Mouse (Mus musculus) cerebellum, adult 2 months (tissue): Measurements from ENCODE around the gene Grid2. TPM values are rescaled to one million over a fixed set of nuclear protein-coding genes. Genes with fewer than 3 reads are reported as not detected.

Experiments used
- DNase-seq, 2 experiments: peaks; one replicate each; pipeline ENCODE4 v3.0.0; 2021
- H3K27ac ChIP-seq: fragments of 200-500 bp; 2 replicates; pipeline ENCODE4 v1.5.1; 2012; ENCODE audit warnings: low read length, control low read depth, inconsistent platforms; ENCODE audit not compliant: insufficient read depth
- H3K27me3 ChIP-seq: fragments of 200-500 bp; 2 replicates; pipeline ENCODE4 v1.6.1; 2012; ENCODE audit warnings: inconsistent platforms, mild to moderate bottlenecking, low read length, moderate library complexity; ENCODE audit not compliant: control insufficient read depth, insufficient read depth
- H3K4me1 ChIP-seq: fragments of 200-500 bp; 2 replicates; pipeline ENCODE4 v1.6.1; 2011; ENCODE audit warnings: low read length; ENCODE audit not compliant: control insufficient read depth, insufficient read depth
- H3K4me3 ChIP-seq: fragments of 200-500 bp; replicated peaks from 2 replicates; pipeline ENCODE3; 2011; ENCODE audit warnings: mild to moderate bottlenecking, low read depth, low read length, control low read depth; ENCODE audit not compliant: insufficient read depth
- CTCF ChIP-seq: fragments of 200-500 bp; IDR thresholded peaks from 2 replicates; pipeline ENCODE4 v1.5.1; 2011; ENCODE audit warnings: low read depth, mild to moderate bottlenecking, control low read depth, low read length, moderate library complexity, borderline replicate concordance; ENCODE audit not compliant: insufficient read depth
- POLR2A ChIP-seq: fragments of 200-500 bp; IDR thresholded peaks from 2 replicates; pipeline ENCODE4 v1.6.1; 2011; ENCODE audit warnings: low read length, control low read depth, borderline replicate concordance; ENCODE audit not compliant: insufficient read depth
- WGBS: fragments of 180-500 bp; shearing (Covaris S2); methylation state at CpG from one replicate; pipeline ENCODE4 v1.1.7; 2018; 5-methylcytosine and 5-hydroxymethylcytosine counted together
- polyA plus RNA-seq: library from polyadenylated mRNA; depleted of rRNA; stranded (reverse); fragments of >200 nt; gene quantifications from 2 replicates; pipeline ENCODE4 v1.2.3, GENCODE M21; 2012

Gene Grid2
- polyA plus RNA-seq, 1 experiment = 76.4 TPM

- no peaks in the 10 kb centered on the region for H3K4me1 ChIP-seq
- no peaks in the 10 kb centered on the region for H3K27me3 ChIP-seq
- no peak for DNase-seq
- no peak for TF ChIP-seq CTCF
- TF ChIP-seq POLR2A = no peak
- 81% methylated on average over 3 of the region's 3 CpGs for WGBS
- no peak overlapping the region for H3K4me3 ChIP-seq
- H3K27ac ChIP-seq = no peak overlapping the region
These were observed 621.5 kb downstream of the Grid2 start for GRCm38 (mm10) chr6:63877088-63877764.

GRCm38 (mm10) chr6:63877765-63878345 lies 622.2 kb downstream of the Grid2 start:
- H3K27ac ChIP-seq = no peak overlapping the region
- WGBS = 66% methylated on average over 6 of the region's 6 CpGs

GRCm38 (mm10) chr6:63894714-63895113 lies 639.0 kb downstream of the Grid2 start:
- Histone ChIP-seq H3K27me3 (no peaks in the 10 kb centered on the region), H3K4me3 (no peak overlapping the region), H3K4me1 (no peaks in the 10 kb centered on the region), H3K27ac (no peak overlapping the region)
- 21% methylated on average over 3 of the region's 3 CpGs for WGBS
- no peak for DNase-seq
- no peak for TF ChIP-seq CTCF
- no peak for TF ChIP-seq POLR2A

More at GRCm38 (mm10) chr6:63877765-63878345, 622.2 kb downstream of the Grid2 start:
- H3K4me3 ChIP-seq = no peak overlapping the region
- H3K27me3 ChIP-seq = no peaks in the 10 kb centered on the region
- no peaks in the 10 kb centered on the region for H3K4me1 ChIP-seq
- TF ChIP-seq POLR2A (no peak), CTCF (no peak)
- DNase-seq = no peak

GRCm38 (mm10) chr6:63898171-63898570 lies 642.5 kb downstream of the Grid2 start:
- H3K4me1 ChIP-seq = no peaks in the 10 kb centered on the region
- no peaks in the 10 kb centered on the region for H3K27me3 ChIP-seq
- H3K27ac ChIP-seq = no peak overlapping the region
- TF ChIP-seq CTCF (no peak), POLR2A (no peak)
- no peak for DNase-seq
- WGBS = 97% methylated on average over 2 of the region's 2 CpGs
- H3K4me3 ChIP-seq = no peak overlapping the region

GRCm38 (mm10) chr6:63917035-63917570 lies 661.4 kb downstream of the Grid2 start:
- WGBS = 38% methylated on average over 6 of the region's 6 CpGs
- no peaks in the 10 kb centered on the region for H3K27me3 ChIP-seq
- no peaks in the 10 kb centered on the region for H3K4me1 ChIP-seq
- no peak overlapping the region for H3K27ac ChIP-seq
- no peak for TF ChIP-seq CTCF
- TF ChIP-seq POLR2A = no peak
- no peak for DNase-seq
- H3K4me3 ChIP-seq = no peak overlapping the region

GRCm38 (mm10) chr6:63921951-63922350 lies 666.3 kb downstream of the Grid2 start:
- no peak for TF ChIP-seq CTCF
- no peak for TF ChIP-seq POLR2A
- no peak for DNase-seq
- H3K27ac ChIP-seq = no peak overlapping the region
- H3K4me1 ChIP-seq = no peaks in the 10 kb centered on the region
- H3K27me3 ChIP-seq = no peaks in the 10 kb centered on the region
- no peak overlapping the region for H3K4me3 ChIP-seq
- WGBS = 97% methylated on average over 6 of the region's 6 CpGs

GRCm38 (mm10) chr6:63931201-63931600 lies 675.5 kb downstream of the Grid2 start:
- H3K4me1 ChIP-seq = no peaks in the 10 kb centered on the region
- no peaks in the 10 kb centered on the region for H3K27me3 ChIP-seq
- DNase-seq = no peak
- no peak overlapping the region for H3K4me3 ChIP-seq
- H3K27ac ChIP-seq = no peak overlapping the region
- TF ChIP-seq POLR2A (no peak), CTCF (no peak)

GRCm38 (mm10) chr6:63946721-63947120 lies 691.0 kb downstream of the Grid2 start:
- no peaks in the 10 kb centered on the region for H3K27me3 ChIP-seq
- no peak for TF ChIP-seq CTCF
- no peak for TF ChIP-seq POLR2A
- H3K27ac ChIP-seq = no peak overlapping the region
- no peak for DNase-seq
- 40% methylated on average over 5 of the region's 5 CpGs for whole genome bisulfite sequencing
- H3K4me3 ChIP-seq = no peak overlapping the region
- H3K4me1 ChIP-seq = no peaks in the 10 kb centered on the region
